Mouse (Mus musculus): ENCODE measurements around the gene Comtd1. TPM values are rescaled to one million over a fixed set of nuclear protein-coding genes. Genes with fewer than 3 reads are reported as not detected.

Comtd1 gene
- polyA plus RNA-seq, 1 experiment: 6.4 TPM

- H3K27me3 ChIP-seq (ENCODE audit: control insufficient read depth, insufficient read depth, low read length): no peaks in the 10 kb centered on the region
- H3K4me1 ChIP-seq (ENCODE audit: control insufficient read depth, insufficient read depth, low read length): no peaks in the 10 kb centered on the region
- H3K27ac ChIP-seq (ENCODE audit: control insufficient read depth, insufficient read depth, low read depth, low read length): no peak overlapping the region
- H3K4me3 ChIP-seq (ENCODE audit: control insufficient read depth, low read depth, low read length): no peak overlapping the region
- TF ChIP-seq POLR2A (IDR thresholded peaks at IDR 0.05; ENCODE audit: control insufficient read depth, low read depth, low read length) (no peak), CTCF (IDR thresholded peaks at IDR 0.05; ENCODE audit: control insufficient read depth, insufficient read depth, insufficient replicate concordance, low read depth, low read length) (no peak)
- no peaks in the 10 kb centered on the region for H3K36me3 ChIP-seq (ENCODE audit: control insufficient read depth, insufficient read depth, low read length)
Observed at GRCm38 (mm10) chr14:21801624-21802023, 47.2 kb downstream of the Comtd1 start.

- no peaks in the 10 kb centered on the region for H3K27me3 ChIP-seq (ENCODE audit: control insufficient read depth, insufficient read depth, low read length)
- no peaks in the 10 kb centered on the region for H3K4me1 ChIP-seq (ENCODE audit: control insufficient read depth, insufficient read depth, low read length)
- no peaks in the 10 kb centered on the region for H3K36me3 ChIP-seq (ENCODE audit: control insufficient read depth, insufficient read depth, low read length)
- no peak overlapping the region for H3K27ac ChIP-seq (ENCODE audit: control insufficient read depth, insufficient read depth, low read depth, low read length)
- H3K4me3 ChIP-seq (ENCODE audit: control insufficient read depth, low read depth, low read length): no peak overlapping the region
- TF ChIP-seq POLR2A (IDR thresholded peaks at IDR 0.05; ENCODE audit: control insufficient read depth, low read depth, low read length): no peak
- TF ChIP-seq CTCF (IDR thresholded peaks at IDR 0.05; ENCODE audit: control insufficient read depth, insufficient read depth, insufficient replicate concordance, low read depth, low read length): no peak
Observed at GRCm38 (mm10) chr14:21800641-21801040, 48.1 kb downstream of the Comtd1 start.

Other genes starting within 250 kb of the Comtd1 start
- 6.3 and 7.9 TPM in 2 replicates for gene Dupd1, start 134.4 kb downstream of the Comtd1 start, polyA plus RNA-seq (2012; rRNA removed)
- gene Samd8, start 98.4 kb downstream of the Comtd1 start, polyA plus RNA-seq (2012; rRNA removed): 95.1 and 118 TPM in 2 replicates
- gene Dusp13, start 97.8 kb downstream of the Comtd1 start, polyA plus RNA-seq (2012; rRNA removed): 883 and 961 TPM in 2 replicates
- gene Vdac2, start 23.7 kb downstream of the Comtd1 start, polyA plus RNA-seq (2012; rRNA removed): 402 and 429 TPM in 2 replicates
- gene Zfp503, start 140.6 kb upstream of the Comtd1 start, polyA plus RNA-seq (2012; rRNA removed): 0.43 and 1.4 TPM in 2 replicates
- gene Lrmda, start 170.7 kb upstream of the Comtd1 start, polyA plus RNA-seq (2012; rRNA removed): 1.6 and 2.1 TPM in 2 replicates